ENCODE assay signal across 22 mouse cellular contexts in the genomic region with DNA sequence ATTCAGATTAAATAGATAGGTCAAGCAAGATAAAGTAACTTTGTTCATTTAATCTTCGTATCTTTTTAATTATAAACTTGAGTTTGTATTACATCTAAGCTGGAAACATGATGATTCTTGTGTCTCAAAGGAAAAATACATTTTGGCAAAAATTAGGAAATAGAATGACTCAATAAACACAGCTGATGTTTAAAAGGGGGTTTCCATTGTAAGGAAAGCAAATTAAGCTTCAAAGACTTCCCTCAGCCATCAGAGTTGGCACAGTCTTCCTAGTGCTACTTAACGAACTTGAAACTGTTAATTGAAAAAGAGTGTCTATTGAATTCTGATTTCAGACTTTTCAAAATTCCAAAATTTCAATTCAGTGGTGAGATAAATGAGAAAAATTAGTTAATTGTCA.
DNase-seq lines count a peak whose midpoint lies in the region; ATAC-seq and TF ChIP-seq lines count a peak whose summit lies in the region.
"Had no signal": no experiment of that assay in that cellular context is flagged by ENCODE, and none has a peak within 500 bp of the region (broad histone marks: within the 10 kb centered on the region; RNA-seq: fewer than 3 reads in every experiment).

No protein-coding gene starts in this region.

- peak; percentile 12 for DNase-seq in forebrain, embryonic 14.5 days (ENCODE audit: low spot score)
- DNase-seq in forebrain, postnatal 0 days, result no peak
- peak; percentile 37 for DNase-seq in CH12.LX (ENCODE audit: extremely low read depth)
- DNase-seq in Muller cell, postnatal 12 days (ENCODE audit: inconsistent ontology term), result peak; percentile 56
- no peak for DNase-seq in cerebellum, adult 11-12 months
- no peak for DNase-seq in urinary bladder, adult 2 months (ENCODE audit: low spot score)
- DNase-seq: adrenal gland, adult 2 months; adrenal gland, adult 8-10 months; adrenal gland, postnatal 10 days; adrenal gland, postnatal 14 days; adrenal gland, postnatal 25 days; adrenal gland, postnatal 36 days; B cell, adult 2 months; cerebellum, adult 11 months; cerebellum, adult 18-20 months; cerebellum, adult 2 months; cerebellum, adult 8-10 months; cerebellum, adult 9-10 months had no signal

- H3K79me2 ChIP-seq in CH12.LX (replicated peaks; ENCODE audit: control insufficient read depth, extremely low read depth, insufficient read depth, poor library complexity, severe bottlenecking), result no peaks in the 10 kb centered on the region

- H3K4me2 ChIP-seq in forebrain, embryonic 14.5 days (ENCODE audit: low read length), result no peak overlapping the region
- H3K4me2 ChIP-seq in forebrain, postnatal 0 days (ENCODE audit: low read depth), result no peak overlapping the region
- H3K4me2 ChIP-seq in CH12.LX (ENCODE audit: insufficient read depth, low read depth, poor library complexity, severe bottlenecking), result no peak overlapping the region

- no peak overlapping the region for H3K9ac ChIP-seq in forebrain, embryonic 14.5 days (ENCODE audit: low read length)
- no peak overlapping the region for H3K9ac ChIP-seq in forebrain, postnatal 0 days
- H3K9ac ChIP-seq in CH12.LX (ENCODE audit: insufficient read depth, low read depth), result no peak overlapping the region; the same call in 1 of the 2 replicates

- WGBS in forebrain, embryonic 14.5 days, result 58% methylated on average over 2 of the region's 2 CpGs
- 42% methylated on average over 2 of the region's 2 CpGs for WGBS in forebrain, postnatal 0 days

- no peaks in the 10 kb centered on the region for H3K4me1 ChIP-seq in forebrain, embryonic 14.5 days (ENCODE audit: control insufficient read depth, insufficient read depth, low read length)
- H3K4me1 ChIP-seq in forebrain, postnatal 0 days (ENCODE audit: insufficient read depth), result no peaks in the 10 kb centered on the region
- H3K4me1 ChIP-seq in CH12.LX (ENCODE audit: control insufficient read depth in 1 of 2, insufficient read depth in 2 of 2), result peaks cover 19 to 71% of the 10 kb centered on the region in 2 experiments

- H3K27ac ChIP-seq in forebrain, embryonic 14.5 days (ENCODE audit: low read depth, low read length), result no peak overlapping the region
- H3K27ac ChIP-seq in forebrain, postnatal 0 days (ENCODE audit: low read depth, low read length), result no peak overlapping the region
- no peak overlapping the region for H3K27ac ChIP-seq in CH12.LX (ENCODE audit: insufficient read depth, low read depth)

- no peaks in the 10 kb centered on the region for H3K27me3 ChIP-seq in forebrain, embryonic 14.5 days (replicated peaks; ENCODE audit: control insufficient read depth, insufficient read depth, low read length)
- no peaks in the 10 kb centered on the region for H3K27me3 ChIP-seq in forebrain, postnatal 0 days (ENCODE audit: insufficient read depth, low read length)
- no peaks in the 10 kb centered on the region for H3K27me3 ChIP-seq in CH12.LX (replicated peaks)
- H3K27me3 ChIP-seq: Patski had no signal

- H3K36me3 ChIP-seq in forebrain, embryonic 14.5 days (ENCODE audit: control insufficient read depth, insufficient read depth, low read length), result 0 out of 2 replicates have a peak, but pooled peaks cover 7% of the 10 kb centered on the region
- H3K36me3 ChIP-seq in forebrain, postnatal 0 days (ENCODE audit: insufficient read depth), result peaks cover 8% of the 10 kb centered on the region; the same call in 1 of the 2 replicates
- H3K36me3 ChIP-seq in CH12.LX (replicated peaks in 1 of 2; ENCODE audit: control insufficient read depth in 1 of 2, insufficient read depth in 1 of 2, low read length in 1 of 2), result no peaks in the 10 kb centered on the region

- ATAC-seq in forebrain, embryonic 14.5 days, result no peak
- ATAC-seq in forebrain, postnatal 0 days, result no peak
- ATAC-seq: activated CD4-positive, CD25-positive, alpha-beta regulatory T cell, adult 4 months; CD4-positive, CD25-positive, alpha-beta regulatory T cell, adult 4 months; Patski had no signal

- dilution Hi-C loops in CH12.LX (cut with MboI; ENCODE audit: extremely low pct_ligation_motif_present, extremely low pct_unique_long_range_greater_than_20kb, low sequenced_read_pairs), result no loop called here

- no peak for TF ChIP-seq RAD21 in CH12.LX (IDR thresholded peaks at IDR 0.05; ENCODE audit: low read depth, low read length)

- TF ChIP-seq POLR2A in CH12.LX (IDR thresholded peaks at IDR 0.05; ENCODE audit: low read depth, low read length), result no peak

- in situ Hi-C loops in CH12.LX (cut with MboI; ENCODE audit: low pct_ligation_motif_present, low pct_unique_long_range_greater_than_20kb, low sequenced_read_pairs), result loop anchor here (10.0 kb wide), 1 partner anchor 163 kb away; no protein-coding TSS in a partner anchor

- no peaks in the 10 kb centered on the region for H3K9me3 ChIP-seq in forebrain, embryonic 14.5 days (replicated peaks; ENCODE audit: control insufficient read depth, low read length)
- H3K9me3 ChIP-seq in forebrain, postnatal 0 days (ENCODE audit: low read length), result no peaks in the 10 kb centered on the region
- H3K9me3 ChIP-seq in CH12.LX (replicated peaks; ENCODE audit: low read length), result no peaks in the 10 kb centered on the region
- H3K9me3 ChIP-seq: G1E had no signal

- TF ChIP-seq CTCF in forebrain, postnatal 0 days (IDR thresholded peaks at IDR 0.05; ENCODE audit: low read depth), result no peak
- TF ChIP-seq CTCF in CH12.LX (conservative IDR thresholded peaks at IDR 0.05 in 1 of 2, IDR thresholded peaks at IDR 0.05 in 1 of 2; ENCODE audit: low read depth in 2 of 2, low read length in 2 of 2), result no peak

- TF ChIP-seq EP300 in CH12.LX (IDR thresholded peaks at IDR 0.05; ENCODE audit: low read length), result peak; percentile 82

- H3K4me3 ChIP-seq in forebrain, embryonic 14.5 days (ENCODE audit: low read depth, low read length), result no peak overlapping the region
- no peak overlapping the region for H3K4me3 ChIP-seq in forebrain, postnatal 0 days (ENCODE audit: low read depth, low read length)
- no peak overlapping the region for H3K4me3 ChIP-seq in CH12.LX (replicated peaks in 1 of 3; ENCODE audit: low read depth in 2 of 3, low read length in 2 of 3, poor library complexity in 1 of 3)

TF ChIP-seq in CH12.LX, 34 proteins besides CTCF, POLR2A, EP300 and RAD21:
- peak; percentile 58; the same call in 1 of the 2 replicates for TF ChIP-seq JUND (conservative IDR thresholded peaks at IDR 0.05; ENCODE audit: low read depth, low read length)
- TF ChIP-seq JUN (IDR thresholded peaks at IDR 0.05; ENCODE audit: insufficient read depth, low read depth, low read length), result no peak
- TF ChIP-seq ZNF384 (IDR thresholded peaks at IDR 0.05; ENCODE audit: low read depth, low read length), result 0 out of 2 replicates have a peak, but pooled peaks have one; percentile 31
- no peak for TF ChIP-seq E2F4 (IDR thresholded peaks at IDR 0.05; ENCODE audit: insufficient replicate concordance, low read depth, low read length)
- peak; percentile 25; the same call in 1 of the 2 replicates for TF ChIP-seq IRF4 (IDR thresholded peaks at IDR 0.05; ENCODE audit: low read depth, low read length)
- TF ChIP-seq SIN3A (IDR thresholded peaks at IDR 0.05; ENCODE audit: low read length), result no peak
- peak; percentile 86 for TF ChIP-seq ETS1 (conservative IDR thresholded peaks at IDR 0.05; ENCODE audit: low read depth, low read length)
- no peak; the same call in 1 of the 2 replicates for TF ChIP-seq MEF2A (IDR thresholded peaks at IDR 0.05; ENCODE audit: borderline replicate concordance, low read depth, low read length)
- peak; percentile 82; the same call in 1 of the 2 replicates for TF ChIP-seq CHD1 (IDR thresholded peaks at IDR 0.05; ENCODE audit: low read depth, low read length)
TF ChIP-seq in CH12.LX: peak in this region for 5.

Comparison
In these comparisons a context has a peak if more than half of its experiments do, and no peak if none do; other contexts are left out.
1. DNase-seq: peak in forebrain, embryonic 14.5 days (single experiment), CH12.LX (single experiment) and Muller cell, postnatal 12 days (single experiment); none in forebrain, postnatal 0 days (single experiment), cerebellum, adult 11-12 months (single experiment) and urinary bladder, adult 2 months (single experiment).